Mouse (Mus musculus): Measurements from ENCODE around the gene Nfia. TPM values are rescaled to one million over a fixed set of nuclear protein-coding genes. Genes with fewer than 3 reads are reported as not detected.

The Nfia gene
- polyA plus RNA-seq, 1 experiment from 2014 or later, result 88.3 TPM

- Histone ChIP-seq H3K4me1 (replicated peaks; ENCODE audit: control insufficient read depth, insufficient read depth, low read length) (peaks cover 14% of the 10 kb centered on the region), H3K9me3 (ENCODE audit: control insufficient read depth, low read length) (no peaks in the 10 kb centered on the region), H3K36me3 (ENCODE audit: control insufficient read depth, insufficient read depth) (no peaks in the 10 kb centered on the region), H3K9ac (replicated peaks; ENCODE audit: low read depth, low read length) (no peak overlapping the region), H3K4me2 (ENCODE audit: low read length) (no peak overlapping the region), H3K27ac (ENCODE audit: low read length) (no peak overlapping the region), H3K27me3 (replicated peaks; ENCODE audit: control insufficient read depth, insufficient read depth, low read length) (no peaks in the 10 kb centered on the region), H3K4me3 (replicated peaks; ENCODE audit: low read length) (no peak overlapping the region)
- peak; percentile 77 for ATAC-seq
- whole genome bisulfite sequencing, result 20% methylated on average over 3 of the region's 3 CpGs
Observed at GRCm38 (mm10) chr4:97936912-97937311, 164.4 kb downstream of the Nfia start.

- no peak overlapping the region for H3K4me2 ChIP-seq (ENCODE audit: low read length)
- H3K36me3 ChIP-seq (ENCODE audit: control insufficient read depth, insufficient read depth), result no peaks in the 10 kb centered on the region
- H3K27ac ChIP-seq (ENCODE audit: low read length), result no peak overlapping the region
- WGBS, result 58% methylated on average over 4 of the region's 4 CpGs
- H3K9me3 ChIP-seq (ENCODE audit: control insufficient read depth, low read length), result no peaks in the 10 kb centered on the region
- H3K9ac ChIP-seq (replicated peaks; ENCODE audit: low read depth, low read length), result no peak overlapping the region
- no peaks in the 10 kb centered on the region for H3K27me3 ChIP-seq (replicated peaks; ENCODE audit: control insufficient read depth, insufficient read depth, low read length)
- no peak overlapping the region for H3K4me3 ChIP-seq (replicated peaks; ENCODE audit: low read length)
- ATAC-seq, result no peak
- H3K4me1 ChIP-seq (replicated peaks; ENCODE audit: control insufficient read depth, insufficient read depth, low read length), result peaks cover 14% of the 10 kb centered on the region
Observed at GRCm38 (mm10) chr4:97939492-97939891, 167.0 kb downstream of the Nfia start.

- Histone ChIP-seq H3K4me3 (replicated peaks; ENCODE audit: low read length) (no peak overlapping the region), H3K4me2 (ENCODE audit: low read length) (no peak overlapping the region), H3K36me3 (ENCODE audit: control insufficient read depth, insufficient read depth) (no peaks in the 10 kb centered on the region), H3K27me3 (replicated peaks; ENCODE audit: control insufficient read depth, insufficient read depth, low read length) (no peaks in the 10 kb centered on the region), H3K27ac (ENCODE audit: low read length) (no peak overlapping the region), H3K9me3 (ENCODE audit: control insufficient read depth, low read length) (no peaks in the 10 kb centered on the region), H3K4me1 (replicated peaks; ENCODE audit: control insufficient read depth, insufficient read depth, low read length) (peaks cover 14% of the 10 kb centered on the region), H3K9ac (replicated peaks; ENCODE audit: low read depth, low read length) (no peak overlapping the region)
- 71% methylated on average over 4 of the region's 4 CpGs for WGBS
- ATAC-seq, result no peak
Observed at GRCm38 (mm10) chr4:97939920-97940520, 167.5 kb downstream of the Nfia start.

GRCm38 (mm10) chr4:97941616-97942015 is 169.1 kb downstream of the Nfia start:
- Histone ChIP-seq H3K4me3 (replicated peaks; ENCODE audit: low read length) (no peak overlapping the region), H3K9ac (replicated peaks; ENCODE audit: low read depth, low read length) (no peak overlapping the region), H3K27ac (ENCODE audit: low read length) (no peak overlapping the region), H3K4me2 (ENCODE audit: low read length) (no peak overlapping the region), H3K36me3 (ENCODE audit: control insufficient read depth, insufficient read depth) (no peaks in the 10 kb centered on the region), H3K4me1 (replicated peaks; ENCODE audit: control insufficient read depth, insufficient read depth, low read length) (peaks cover 14% of the 10 kb centered on the region), H3K27me3 (replicated peaks; ENCODE audit: control insufficient read depth, insufficient read depth, low read length) (no peaks in the 10 kb centered on the region), H3K9me3 (ENCODE audit: control insufficient read depth, low read length) (no peaks in the 10 kb centered on the region)
- ATAC-seq, result no peak
- WGBS, result 50% methylated on average over 8 of the region's 8 CpGs

GRCm38 (mm10) chr4:97944309-97944708 is 171.8 kb downstream of the Nfia start:
- no peak overlapping the region for H3K4me2 ChIP-seq (ENCODE audit: low read length)
- no peak overlapping the region for H3K4me3 ChIP-seq (replicated peaks; ENCODE audit: low read length)
- H3K36me3 ChIP-seq (ENCODE audit: control insufficient read depth, insufficient read depth), result no peaks in the 10 kb centered on the region
- H3K9ac ChIP-seq (replicated peaks; ENCODE audit: low read depth, low read length), result no peak overlapping the region
- peaks cover 31% of the 10 kb centered on the region for H3K4me1 ChIP-seq (replicated peaks; ENCODE audit: control insufficient read depth, insufficient read depth, low read length)
- ATAC-seq, result no peak
- no peaks in the 10 kb centered on the region for H3K27me3 ChIP-seq (replicated peaks; ENCODE audit: control insufficient read depth, insufficient read depth, low read length)
- 85% methylated on average over 2 of the region's 2 CpGs for WGBS
- no peaks in the 10 kb centered on the region for H3K9me3 ChIP-seq (ENCODE audit: control insufficient read depth, low read length)
- no peak overlapping the region for H3K27ac ChIP-seq (ENCODE audit: low read length)

GRCm38 (mm10) chr4:97947484-97947883 is 174.9 kb downstream of the Nfia start:
- H3K4me2 ChIP-seq (ENCODE audit: low read length), result no peak overlapping the region
- H3K27ac ChIP-seq (ENCODE audit: low read length), result peak overlapping the region; percentile 41; the same call in 1 of the 2 replicates
- peaks cover 36% of the 10 kb centered on the region for H3K4me1 ChIP-seq (replicated peaks; ENCODE audit: control insufficient read depth, insufficient read depth, low read length)
- WGBS, result 52% methylated on average over 5 of the region's 5 CpGs
- no peaks in the 10 kb centered on the region for H3K36me3 ChIP-seq (ENCODE audit: control insufficient read depth, insufficient read depth)
- no peak overlapping the region for H3K9ac ChIP-seq (replicated peaks; ENCODE audit: low read depth, low read length)
- ATAC-seq, result no peak
- H3K27me3 ChIP-seq (replicated peaks; ENCODE audit: control insufficient read depth, insufficient read depth, low read length), result no peaks in the 10 kb centered on the region
- H3K4me3 ChIP-seq (replicated peaks; ENCODE audit: low read length), result no peak overlapping the region
- no peaks in the 10 kb centered on the region for H3K9me3 ChIP-seq (ENCODE audit: control insufficient read depth, low read length)

GRCm38 (mm10) chr4:97948250-97948649 is 175.7 kb downstream of the Nfia start:
- Histone ChIP-seq H3K27me3 (replicated peaks; ENCODE audit: control insufficient read depth, insufficient read depth, low read length) (no peaks in the 10 kb centered on the region), H3K9me3 (ENCODE audit: control insufficient read depth, low read length) (no peaks in the 10 kb centered on the region), H3K4me1 (replicated peaks; ENCODE audit: control insufficient read depth, insufficient read depth, low read length) (peaks cover 38% of the 10 kb centered on the region), H3K4me2 (ENCODE audit: low read length) (no peak overlapping the region), H3K4me3 (replicated peaks; ENCODE audit: low read length) (no peak overlapping the region), H3K36me3 (ENCODE audit: control insufficient read depth, insufficient read depth) (no peaks in the 10 kb centered on the region), H3K27ac (ENCODE audit: low read length) (peak overlapping the region; percentile 63; the same call in 1 of the 2 replicates), H3K9ac (replicated peaks; ENCODE audit: low read depth, low read length) (no peak overlapping the region)
- WGBS, result 7% methylated on average over 8 of the region's 8 CpGs
- ATAC-seq, result peak; percentile 64

GRCm38 (mm10) chr4:97950341-97951071 is 178.0 kb downstream of the Nfia start:
- Histone ChIP-seq H3K4me1 (replicated peaks; ENCODE audit: control insufficient read depth, insufficient read depth, low read length) (peaks cover 41% of the 10 kb centered on the region), H3K27me3 (replicated peaks; ENCODE audit: control insufficient read depth, insufficient read depth, low read length) (no peaks in the 10 kb centered on the region), H3K4me3 (replicated peaks; ENCODE audit: low read length) (no peak overlapping the region), H3K9ac (replicated peaks; ENCODE audit: low read depth, low read length) (no peak overlapping the region), H3K9me3 (ENCODE audit: control insufficient read depth, low read length) (no peaks in the 10 kb centered on the region), H3K36me3 (ENCODE audit: control insufficient read depth, insufficient read depth) (no peaks in the 10 kb centered on the region), H3K4me2 (ENCODE audit: low read length) (no peak overlapping the region), H3K27ac (ENCODE audit: low read length) (no peak overlapping the region)
- peak; percentile 10; the same call in 1 of the 2 replicates for ATAC-seq
- WGBS, result 43% methylated on average over 10 of the region's 10 CpGs

GRCm38 (mm10) chr4:97953886-97954285 is 181.4 kb downstream of the Nfia start:
- Histone ChIP-seq H3K27me3 (replicated peaks; ENCODE audit: control insufficient read depth, insufficient read depth, low read length) (no peaks in the 10 kb centered on the region), H3K4me1 (replicated peaks; ENCODE audit: control insufficient read depth, insufficient read depth, low read length) (peaks cover 29% of the 10 kb centered on the region), H3K36me3 (ENCODE audit: control insufficient read depth, insufficient read depth) (no peaks in the 10 kb centered on the region), H3K4me2 (ENCODE audit: low read length) (peak overlapping the region; percentile 27), H3K9ac (replicated peaks; ENCODE audit: low read depth, low read length) (0 out of 2 replicates have a peak overlapping the region, but pooled peaks have one; percentile 20), H3K4me3 (replicated peaks; ENCODE audit: low read length) (no peak overlapping the region), H3K27ac (ENCODE audit: low read length) (peak overlapping the region; percentile 56; the same call in 1 of the 2 replicates), H3K9me3 (ENCODE audit: control insufficient read depth, low read length) (no peaks in the 10 kb centered on the region)
- WGBS, result 31% methylated on average over 11 of the region's 11 CpGs
- 0 out of 2 replicates have a peak, but pooled peaks have one; percentile 22 for ATAC-seq
